Mouse (Mus musculus): ENCODE data around the gene Lrriq3. TPM values are rescaled to one million over a fixed set of nuclear protein-coding genes. Genes with fewer than 3 reads are reported as not detected.

The Lrriq3 gene
- 0.97 and 1.1 TPM in 2 replicates for polyA plus RNA-seq (2012; rRNA removed)

- peak; percentile 9 for DNase-seq (ENCODE audit: low read depth)
Measured at GRCm38 (mm10) chr3:155093116-155093956, at the start of gene Lrriq3, which contains the start of gene Fpgt. TSS of gene Lrriq3 (plus strand) at chr3:155093434. TSS of gene Fpgt (minus strand) at chr3:155093403.

GRCm38 (mm10) chr3:155052021-155052420 is 41.2 kb upstream of the Lrriq3 start:
- DNase-seq (ENCODE audit: low read depth): no peak

DNA sequence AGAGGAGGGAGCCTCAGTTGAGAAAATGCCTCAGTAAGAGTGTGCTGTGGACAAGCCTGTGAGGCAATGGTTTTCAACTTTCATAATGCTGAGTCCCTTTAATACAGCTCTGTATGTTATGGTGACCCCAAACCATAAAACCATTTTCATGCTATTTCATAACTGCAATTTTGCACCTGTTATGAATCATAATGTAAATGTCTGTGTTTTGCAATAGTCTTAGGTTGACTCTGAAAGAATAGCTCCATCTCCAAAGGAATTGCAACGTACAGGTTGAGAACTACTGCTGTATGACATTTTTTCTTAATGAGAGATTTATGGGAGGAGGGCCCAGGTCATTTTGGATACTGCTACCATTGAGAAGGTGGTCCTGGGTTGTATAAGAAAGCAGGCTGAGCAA is 40.0 kb upstream of the Lrriq3 start:
- no peak for DNase-seq (ENCODE audit: low read depth)

- DNase-seq (ENCODE audit: low read depth): no peak
Measured at GRCm38 (mm10) chr3:155055231-155055916, 37.9 kb upstream of the Lrriq3 start, which contains the start of gene Tnni3k. TSS of gene Tnni3k (minus strand) at chr3:155055407.

GRCm38 (mm10) chr3:155056606-155057005 is 36.6 kb upstream of the Lrriq3 start:
- no peak for DNase-seq (ENCODE audit: low read depth)

- DNase-seq (ENCODE audit: low read depth): no peak
Measured at GRCm38 (mm10) chr3:155057566-155057965, 35.7 kb upstream of the Lrriq3 start.

- no peak for DNase-seq (ENCODE audit: low read depth)
Measured at GRCm38 (mm10) chr3:155058800-155059448, 34.3 kb upstream of the Lrriq3 start.

DNA sequence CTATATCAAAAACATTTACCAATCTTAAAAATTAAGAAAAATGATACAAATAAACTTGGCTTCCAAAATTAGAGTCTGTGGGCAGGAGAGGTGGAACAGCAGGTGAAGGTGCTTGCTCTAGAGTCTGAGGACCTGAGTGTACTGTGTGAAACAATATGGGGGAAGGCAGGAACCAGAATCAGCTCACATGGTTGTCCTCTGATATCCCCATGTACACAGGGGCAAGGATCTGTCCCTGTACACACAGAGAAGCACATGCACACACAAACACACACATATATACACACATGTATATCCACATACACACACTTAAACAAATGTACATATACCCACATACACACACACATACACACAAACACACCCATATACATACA is 33.8 kb upstream of the Lrriq3 start:
- no peak for DNase-seq (ENCODE audit: low read depth)

GRCm38 (mm10) chr3:155077908-155078307 is 15.3 kb upstream of the Lrriq3 start:
- no peak for DNase-seq (ENCODE audit: low read depth)

DNA sequence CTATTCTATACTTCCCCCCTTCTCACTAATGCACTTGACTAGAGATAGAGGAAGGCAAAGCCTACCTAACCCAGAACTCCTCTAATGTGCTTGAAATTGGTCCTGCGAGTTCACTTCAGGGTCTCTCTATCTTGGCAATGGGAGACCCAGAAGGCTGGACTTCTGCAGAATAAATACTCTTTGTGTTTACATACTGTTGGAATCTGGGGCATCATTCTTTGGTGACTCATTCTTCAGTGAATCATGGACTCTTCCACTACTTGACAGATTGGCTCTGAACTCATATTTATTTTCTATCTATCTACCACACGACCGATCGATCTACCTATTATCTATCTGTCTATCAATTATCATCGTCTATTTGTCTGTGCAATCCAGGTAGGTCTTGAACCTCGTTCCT is 1.2 kb upstream of the Lrriq3 start:
- no peak for DNase-seq (ENCODE audit: low read depth)

DNA sequence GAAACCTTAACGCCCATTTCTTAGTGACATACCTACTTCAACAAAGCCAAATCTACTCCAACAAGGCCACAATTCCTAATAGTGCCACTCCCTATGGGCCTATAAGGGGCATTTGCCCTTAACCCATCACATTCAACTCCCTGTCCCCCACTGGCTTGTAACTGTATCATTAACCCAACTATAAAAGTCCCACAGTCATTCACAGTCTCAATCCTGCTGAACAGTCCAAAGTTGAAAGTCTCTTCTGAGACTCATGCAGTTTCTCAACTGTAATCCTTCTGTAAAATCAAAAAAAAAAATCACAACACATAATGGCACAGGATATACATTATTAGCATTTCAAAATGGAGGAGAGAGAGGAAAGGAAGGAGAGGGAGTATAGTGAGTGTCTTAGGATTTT is 6.0 kb downstream of the Lrriq3 start:
- DNase-seq (ENCODE audit: low read depth): no peak

GRCm38 (mm10) chr3:155105957-155106356 is 12.7 kb downstream of the Lrriq3 start:
- DNase-seq (ENCODE audit: low read depth): no peak

GRCm38 (mm10) chr3:155137737-155138136 is 44.5 kb downstream of the Lrriq3 start:
- DNase-seq (ENCODE audit: low read depth): no peak

DNA sequence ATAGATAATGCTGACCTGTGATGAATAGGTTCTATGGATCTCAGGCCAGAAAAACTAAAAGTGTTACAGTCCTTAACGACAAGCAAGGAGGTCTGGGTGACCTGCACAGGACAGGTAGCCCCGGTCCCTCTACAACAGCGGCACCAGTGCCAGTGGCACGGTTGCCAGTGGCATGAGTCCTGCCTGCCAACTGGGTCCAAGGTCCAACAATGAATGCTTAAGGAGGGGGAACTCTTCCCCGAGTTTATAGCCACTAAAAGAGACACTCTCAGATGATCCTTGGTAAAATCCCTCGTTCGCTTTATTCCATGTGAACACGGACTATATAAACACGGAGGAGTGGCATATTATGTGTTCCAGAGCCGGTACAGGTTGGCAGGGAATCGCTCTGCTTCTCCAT is 47.8 kb downstream of the Lrriq3 start:
- no peak for DNase-seq (ENCODE audit: low read depth)

GRCm38 (mm10) chr3:155144368-155144767 is 51.1 kb downstream of the Lrriq3 start:
- no peak for DNase-seq (ENCODE audit: low read depth)

DNA sequence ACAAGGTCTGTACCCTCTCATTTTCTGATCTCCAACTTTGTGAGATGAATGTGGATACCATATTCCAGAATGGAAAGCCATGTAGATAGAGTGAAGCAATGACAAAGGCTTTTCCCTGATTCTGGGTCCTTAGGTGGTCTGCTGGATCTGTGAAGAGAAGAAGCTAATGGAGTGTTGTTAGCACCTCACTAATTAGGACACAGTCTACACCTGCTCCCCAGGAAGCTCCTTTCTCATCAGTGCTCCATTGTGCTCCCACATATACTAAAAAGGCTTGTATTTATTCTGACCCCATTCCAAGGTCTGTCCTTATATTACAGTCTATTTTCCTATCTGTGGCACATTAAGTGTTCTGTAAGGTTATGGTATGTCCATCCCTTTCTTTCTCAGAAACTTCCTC is 68.6 kb downstream of the Lrriq3 start:
- DNase-seq (ENCODE audit: low read depth): no peak

DNA sequence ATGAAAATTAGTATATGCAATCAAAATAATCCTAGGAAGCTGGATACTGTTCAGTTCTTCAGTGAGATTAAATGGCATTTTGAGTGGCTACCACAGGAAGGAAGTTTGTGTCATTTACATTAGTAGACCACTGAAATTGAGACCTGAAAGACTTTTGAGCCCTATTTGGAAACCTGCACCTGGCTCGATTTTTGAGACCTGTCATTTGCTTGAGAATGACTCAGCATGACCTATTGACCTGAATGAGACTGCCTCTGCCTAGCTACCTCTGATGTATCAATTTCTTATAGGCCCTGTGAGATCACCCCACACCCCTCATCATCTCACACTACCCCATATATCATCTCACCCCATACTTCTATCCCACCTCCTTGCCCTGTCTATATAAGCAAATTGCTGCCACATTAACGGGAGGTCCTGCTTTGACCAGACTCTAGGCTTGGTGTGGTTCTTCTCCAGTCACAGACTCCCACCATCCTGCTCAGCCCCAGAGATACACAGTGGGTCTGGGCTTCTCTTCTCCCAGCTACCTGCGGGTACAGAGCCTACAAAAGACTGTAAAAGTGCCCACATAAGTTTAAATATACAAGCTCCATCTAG is 87.2 kb downstream of the Lrriq3 start:
- no peak for DNase-seq (ENCODE audit: low read depth)

DNA sequence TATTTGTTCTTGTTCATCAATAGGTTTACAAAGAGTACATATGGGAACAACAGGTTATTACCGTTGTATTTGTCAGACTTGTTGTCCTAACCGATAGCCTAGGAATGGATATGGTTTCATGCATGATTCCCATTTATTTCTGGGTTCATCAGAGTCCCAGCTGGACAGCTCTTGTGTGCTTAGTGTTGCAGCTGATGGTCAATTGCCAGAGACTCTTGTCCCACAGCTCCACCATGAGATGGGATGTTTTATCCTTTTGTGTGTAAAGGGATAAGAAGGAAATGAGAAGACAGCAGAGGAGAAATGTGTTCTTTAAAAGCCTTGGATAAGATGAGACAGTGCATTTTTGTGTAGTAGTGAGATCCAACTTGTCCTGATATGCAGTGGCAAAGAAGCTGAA is 93.2 kb downstream of the Lrriq3 start:
- no peak for DNase-seq (ENCODE audit: low read depth)

- no peak for DNase-seq (ENCODE audit: low read depth)
Measured at GRCm38 (mm10) chr3:155188857-155189256, 95.6 kb downstream of the Lrriq3 start.

DNA sequence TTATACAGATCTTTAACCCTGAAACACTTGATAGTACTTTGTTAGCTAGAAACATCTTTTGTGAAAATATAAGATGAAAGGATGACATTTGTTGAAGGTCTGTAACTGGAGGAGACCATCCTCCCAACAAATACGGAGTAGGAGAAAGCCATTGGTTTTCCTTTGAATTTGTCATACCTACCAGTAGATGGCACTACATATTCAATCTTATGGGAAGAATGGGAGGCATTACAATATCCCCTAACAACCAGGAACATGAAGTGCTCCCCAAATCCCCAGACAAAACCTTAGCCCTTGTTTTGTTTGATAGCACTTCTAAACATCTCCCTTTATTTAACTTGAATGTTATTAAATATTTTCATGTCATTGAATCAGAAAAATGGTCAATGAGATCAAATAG is 141.7 kb downstream of the Lrriq3 start:
- no peak for DNase-seq (ENCODE audit: low read depth)

DNA sequence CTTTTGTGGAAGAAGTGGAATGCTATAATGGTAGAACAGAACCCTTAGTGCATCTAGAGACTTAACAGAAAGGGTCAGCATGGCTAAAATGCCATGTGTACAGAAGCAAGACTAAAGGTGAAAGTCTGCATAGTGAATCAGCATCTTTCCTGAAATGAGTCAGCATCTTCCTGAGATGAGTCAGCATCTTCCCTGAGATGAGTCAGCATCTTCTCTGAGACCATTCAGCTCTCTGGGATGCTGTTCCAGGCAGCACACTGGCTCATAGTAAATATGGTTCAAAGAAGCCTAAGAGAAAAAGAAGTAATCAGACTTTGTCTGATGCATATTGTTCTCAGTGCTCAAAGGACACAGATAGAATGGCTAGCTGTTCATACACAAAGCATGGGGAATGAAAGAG is 142.3 kb downstream of the Lrriq3 start:
- no peak for DNase-seq (ENCODE audit: low read depth)
